ENCODE assay signal across 27 mouse cellular contexts in the genomic region with DNA sequence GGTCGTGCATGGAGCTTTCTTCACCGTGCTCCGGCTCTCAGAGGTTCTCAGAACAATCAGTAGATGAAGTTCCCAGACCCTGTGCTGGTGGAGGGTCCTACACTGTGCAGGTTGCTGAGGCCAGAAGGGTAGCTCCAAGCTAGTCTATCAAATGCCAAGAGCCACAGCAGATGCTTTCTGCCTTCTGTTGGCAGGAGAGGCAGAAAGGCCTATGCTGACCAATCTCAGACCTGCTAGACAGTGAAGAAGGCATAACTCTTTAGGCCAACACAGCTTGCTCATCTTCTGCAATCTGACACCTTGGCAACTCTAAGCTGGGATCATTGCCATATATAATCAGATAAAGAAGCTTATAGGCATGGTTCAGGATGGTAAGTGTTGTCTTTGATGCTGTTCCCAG. TPM values are rescaled to one million over a fixed set of nuclear protein-coding genes. Genes with fewer than 3 reads are reported as not detected.
DNase-seq lines count a peak whose midpoint lies in the region; ATAC-seq and TF ChIP-seq lines count a peak whose summit lies in the region.
"Had no signal": no experiment of that assay in that cellular context is flagged by ENCODE, and none has a peak within 500 bp of the region (broad histone marks: within the 10 kb centered on the region; RNA-seq: fewer than 3 reads in every experiment).

No protein-coding gene starts in this region.

- H3K27me3 ChIP-seq in cerebellum, adult 2 months (ENCODE audit: control insufficient read depth, insufficient read depth, low read length), result no peaks in the 10 kb centered on the region
- no peaks in the 10 kb centered on the region for H3K27me3 ChIP-seq in midbrain, embryonic 13.5 days
- H3K27me3 ChIP-seq: embryonic facial prominence, embryonic 12.5 days; limb, embryonic 15.5 days; midbrain, embryonic 15.5 days; neural tube, embryonic 13.5 days; Patski; stomach, embryonic 15.5 days had no signal

- no peak overlapping the region for H3K4me2 ChIP-seq in midbrain, embryonic 13.5 days (replicated peaks)
- H3K4me2 ChIP-seq: embryonic facial prominence, embryonic 12.5 days; heart, embryonic 13.5 days; limb, embryonic 15.5 days; midbrain, embryonic 15.5 days; neural tube, embryonic 13.5 days; stomach, embryonic 15.5 days had no signal

- TF ChIP-seq CTCF in cerebellum, adult 2 months (IDR thresholded peaks at IDR 0.05; ENCODE audit: borderline replicate concordance, insufficient read depth, low read depth, low read length), result no peak

- no peak overlapping the region for H3K9ac ChIP-seq in midbrain, embryonic 13.5 days (replicated peaks)
- H3K9ac ChIP-seq: embryonic facial prominence, embryonic 12.5 days; forebrain, postnatal 0 days; heart, embryonic 13.5 days; limb, embryonic 15.5 days; liver, embryonic 14.5 days; midbrain, embryonic 15.5 days; neural tube, embryonic 13.5 days; stomach, embryonic 15.5 days had no signal

- peaks cover 15% of the 10 kb centered on the region for H3K4me1 ChIP-seq in cerebellum, adult 2 months (ENCODE audit: control insufficient read depth, insufficient read depth, low read length)
- peaks cover 6% of the 10 kb centered on the region; the same call in 1 of the 2 replicates for H3K4me1 ChIP-seq in midbrain, embryonic 13.5 days (replicated peaks)
- H3K4me1 ChIP-seq: embryonic facial prominence, embryonic 12.5 days; stomach, embryonic 15.5 days had no signal

- ATAC-seq in midbrain, embryonic 13.5 days, result no peak
- ATAC-seq: forebrain, postnatal 0 days; intestine, postnatal 0 days; midbrain, embryonic 15.5 days; Patski had no signal

- no peaks in the 10 kb centered on the region for H3K36me3 ChIP-seq in midbrain, embryonic 13.5 days
- H3K36me3 ChIP-seq: embryonic facial prominence, embryonic 12.5 days; heart, embryonic 13.5 days; limb, embryonic 15.5 days; midbrain, embryonic 15.5 days; neural tube, embryonic 13.5 days; stomach, embryonic 15.5 days had no signal

- DNase-seq in heart, adult 11 months, result peak; percentile 62
- no peak for DNase-seq in heart, adult 9 months (ENCODE audit: low spot score in 2 of 2)
- peak; percentile 15 for DNase-seq in 3T3-L1 (ENCODE audit: low read depth, low spot score)
- DNase-seq in cerebellum, adult 2 months, result peak; percentile 57 to 80
- peak; percentile 68 to 69 for DNase-seq in cerebellum, postnatal 25 days
- no peak for DNase-seq in adrenal gland, adult (ENCODE audit: inconsistent age in 2 of 2, low spot score in 1 of 2)
- DNase-seq: adrenal gland, adult 2 months; forebrain, postnatal 0 days; gastrocnemius, postnatal 14 days; heart, adult 18-20 months; heart, postnatal 14 days; kidney, postnatal 4 days; lung, postnatal 4 days; right cerebral cortex, adult 18-20 months; thymus, adult 18-20 months; thymus, postnatal 36 days had no signal

- no peaks in the 10 kb centered on the region for H3K9me3 ChIP-seq in midbrain, embryonic 13.5 days
- H3K9me3 ChIP-seq: embryonic facial prominence, embryonic 12.5 days; heart, embryonic 13.5 days; limb, embryonic 15.5 days; midbrain, embryonic 15.5 days; neural tube, embryonic 13.5 days; stomach, embryonic 15.5 days had no signal

- no peak overlapping the region for H3K4me3 ChIP-seq in cerebellum, adult 2 months (replicated peaks; ENCODE audit: insufficient read depth, low read depth, low read length)
- H3K4me3 ChIP-seq in midbrain, embryonic 13.5 days (replicated peaks), result no peak overlapping the region
- H3K4me3 ChIP-seq: embryonic facial prominence, embryonic 12.5 days; heart, embryonic 13.5 days; limb, embryonic 15.5 days; midbrain, embryonic 15.5 days; myocyte; neural tube, embryonic 13.5 days; stomach, embryonic 15.5 days had no signal

- WGBS in cerebellum, adult 2 months, result 28% methylated on average over 3 of the region's 3 CpGs
- 82% methylated on average over 3 of the region's 3 CpGs for WGBS in midbrain, embryonic 13.5 days

- peak overlapping the region; percentile 68 for H3K27ac ChIP-seq in cerebellum, adult 2 months (ENCODE audit: insufficient read depth, low read length)
- no peak overlapping the region for H3K27ac ChIP-seq in midbrain, embryonic 13.5 days
- H3K27ac ChIP-seq: embryonic facial prominence, embryonic 12.5 days; heart, embryonic 13.5 days; limb, embryonic 15.5 days; liver, embryonic 14.5 days; midbrain, embryonic 15.5 days; neural tube, embryonic 13.5 days; stomach, embryonic 15.5 days had no signal

- TF ChIP-seq POLR2A in cerebellum, adult 2 months (IDR thresholded peaks at IDR 0.05; ENCODE audit: borderline replicate concordance, insufficient read depth, low read length), result no peak; the same call in 1 of the 2 replicates

RNA-seq across cellular contexts. Expression of gene Fam131b, which starts 5.8 kb away (rescaled TPM):
- 102 and 117 TPM in 2 replicates for polyA plus RNA-seq in cerebellum, adult 2 months (2012; rRNA removed)
- 5.4 and 5.7 TPM in 2 replicates for polyA plus RNA-seq in midbrain, embryonic 13.5 days (2015; fragmentation: Nextera tagmentation; extraction: Ambion mirVana)

RNA-seq across cellular contexts. Expression of gene Zyx, which starts 19.2 kb away (rescaled TPM):
- polyA plus RNA-seq in cerebellum, adult 2 months (2012; rRNA removed), result 123 and 129 TPM in 2 replicates
- polyA plus RNA-seq in midbrain, embryonic 13.5 days (2015; fragmentation: Nextera tagmentation; extraction: Ambion mirVana), result 43.2 and 46.2 TPM in 2 replicates

RNA-seq across cellular contexts. Expression of gene Epha1, which starts 42.9 kb away (rescaled TPM):
- 0.43 and 0.46 TPM in 2 replicates for polyA plus RNA-seq in cerebellum, adult 2 months (2012; rRNA removed)
- 0.24 TPM in 2 replicates for polyA plus RNA-seq in midbrain, embryonic 13.5 days (2015; fragmentation: Nextera tagmentation; extraction: Ambion mirVana)

RNA-seq across cellular contexts. Expression of gene Clcn1, which starts 43.7 kb away (rescaled TPM):
- polyA plus RNA-seq in cerebellum, adult 2 months (2012; rRNA removed), result 11.5 and 13.4 TPM in 2 replicates
- 1.9 TPM in 2 replicates for polyA plus RNA-seq in midbrain, embryonic 13.5 days (2015; fragmentation: Nextera tagmentation; extraction: Ambion mirVana)

Comparison
In these comparisons a context has a peak if more than half of its experiments do, and no peak if none do; other contexts are left out.
1. DNase-seq: peak in heart, adult 11 months (single experiment), 3T3-L1 (single experiment), cerebellum, adult 2 months (2 of 2) and cerebellum, postnatal 25 days (2 of 2); none in heart, adult 9 months (0 of 2) and adrenal gland, adult (0 of 2).
2. RNA of gene Fam131b, which starts 5.8 kb away (polyA plus RNA-seq): 102 to 117 TPM in cerebellum, adult 2 months; 5.4 to 5.7 TPM in midbrain, embryonic 13.5 days; every median in the first group is over 10 times any median in the second.